Mouse (Mus musculus): ENCODE data around the gene Nup93. TPM values are rescaled to one million over a fixed set of nuclear protein-coding genes. Genes with fewer than 3 reads are reported as not detected.

Nup93 gene
- polyA plus RNA-seq, 1 experiment: 29.1 TPM

DNA sequence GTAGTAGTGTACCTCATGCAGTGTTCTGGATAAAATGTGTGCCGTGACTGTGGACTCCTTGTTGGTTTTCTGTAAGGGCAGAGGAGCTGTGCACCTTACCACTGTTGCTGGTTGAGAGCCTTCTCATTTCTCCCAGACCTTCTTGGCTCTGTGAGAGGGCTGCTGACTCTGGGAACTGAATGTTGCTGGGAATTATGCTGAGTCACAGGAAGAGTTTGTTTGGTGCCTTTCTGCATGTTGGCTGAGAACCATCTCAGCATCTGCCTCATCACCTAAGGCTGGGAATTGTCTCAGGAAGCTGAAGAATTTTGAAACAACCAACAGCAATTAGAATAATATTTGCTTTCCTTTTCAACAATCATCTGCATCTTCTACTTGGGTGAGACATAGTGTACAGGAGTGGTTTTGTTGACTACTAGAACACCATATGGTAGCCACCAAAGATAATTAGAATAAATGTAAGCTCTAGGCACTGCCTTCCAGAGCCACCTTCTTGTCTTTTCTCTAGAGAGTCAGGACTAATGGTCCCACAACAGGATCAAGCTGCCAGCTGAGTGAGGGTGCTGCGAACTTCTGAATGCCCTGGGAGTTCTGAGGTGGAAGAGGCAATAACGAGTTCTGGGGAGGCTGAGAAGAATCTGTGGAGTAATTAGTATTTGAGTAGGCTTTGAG, 48.4 kb downstream of the Nup93 start:
- WGBS: 69% methylated on average over 3 of the region's 3 CpGs
- Histone ChIP-seq H3K4me3 (replicated peaks; ENCODE audit: insufficient read depth, low read depth, low read length) (no peak overlapping the region), H3K4me1 (ENCODE audit: control insufficient read depth, insufficient read depth, low read length) (no peaks in the 10 kb centered on the region), H3K27ac (ENCODE audit: insufficient read depth, low read length) (no peak overlapping the region), H3K27me3 (ENCODE audit: control insufficient read depth, insufficient read depth, low read length) (no peaks in the 10 kb centered on the region)
- DNase-seq: peak in 1 of 2 experiments; percentile 33
- TF ChIP-seq CTCF (IDR thresholded peaks at IDR 0.05; ENCODE audit: borderline replicate concordance, insufficient read depth, low read depth, low read length) (no peak), POLR2A (IDR thresholded peaks at IDR 0.05; ENCODE audit: borderline replicate concordance, insufficient read depth, low read length) (no peak)

DNA sequence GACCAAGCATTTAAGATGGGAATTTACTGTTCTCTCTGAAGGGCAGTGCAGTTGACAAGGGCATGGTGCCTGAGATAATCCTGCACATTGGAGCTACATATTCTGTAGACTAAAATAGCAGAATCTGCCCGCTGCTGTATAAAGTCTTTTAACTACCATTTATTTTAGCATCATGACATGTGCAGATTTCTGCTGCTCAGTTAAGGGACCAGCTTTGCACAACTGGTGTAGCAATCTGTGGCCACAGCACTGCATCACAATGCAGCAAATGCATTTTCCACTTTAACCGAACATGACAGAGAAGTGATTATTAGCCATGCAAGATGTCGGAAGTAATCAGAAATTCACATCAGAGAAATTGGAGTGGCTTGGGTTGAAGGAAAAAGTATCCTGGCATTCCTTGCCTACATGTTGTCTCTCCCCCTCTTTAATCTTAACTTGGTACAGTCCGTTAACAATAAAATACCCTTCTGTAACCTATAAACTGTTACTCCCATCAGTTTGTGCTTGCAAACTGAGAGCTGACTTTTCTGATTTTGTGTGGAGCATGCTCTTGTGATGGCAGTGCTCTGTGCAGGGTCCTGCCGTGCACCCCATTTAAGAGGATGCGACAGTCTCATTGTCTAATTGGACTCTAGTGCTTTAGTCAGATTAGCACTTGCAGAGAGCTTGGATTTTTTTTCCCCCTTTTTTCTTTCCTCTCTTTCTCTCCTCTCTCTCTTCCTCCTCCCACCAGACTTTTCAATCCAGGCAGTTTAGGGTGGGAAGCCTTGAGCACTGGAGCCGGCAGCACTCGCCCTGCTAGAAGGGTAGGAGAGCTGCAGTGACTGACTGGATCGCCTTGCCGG, 52.2 kb downstream of the Nup93 start:
- TF ChIP-seq CTCF (IDR thresholded peaks at IDR 0.05; ENCODE audit: borderline replicate concordance, insufficient read depth, low read depth, low read length) (no peak), POLR2A (IDR thresholded peaks at IDR 0.05; ENCODE audit: borderline replicate concordance, insufficient read depth, low read length) (no peak)
- no peak for DNase-seq
- no peak overlapping the region for H3K27ac ChIP-seq (ENCODE audit: insufficient read depth, low read length)
- peak overlapping the region; percentile 52 for H3K4me3 ChIP-seq (replicated peaks; ENCODE audit: insufficient read depth, low read depth, low read length)
- H3K4me1 ChIP-seq (ENCODE audit: control insufficient read depth, insufficient read depth, low read length): no peaks in the 10 kb centered on the region
- 42% methylated on average over 10 of the region's 10 CpGs for WGBS
- H3K27me3 ChIP-seq (ENCODE audit: control insufficient read depth, insufficient read depth, low read length): no peaks in the 10 kb centered on the region

DNA sequence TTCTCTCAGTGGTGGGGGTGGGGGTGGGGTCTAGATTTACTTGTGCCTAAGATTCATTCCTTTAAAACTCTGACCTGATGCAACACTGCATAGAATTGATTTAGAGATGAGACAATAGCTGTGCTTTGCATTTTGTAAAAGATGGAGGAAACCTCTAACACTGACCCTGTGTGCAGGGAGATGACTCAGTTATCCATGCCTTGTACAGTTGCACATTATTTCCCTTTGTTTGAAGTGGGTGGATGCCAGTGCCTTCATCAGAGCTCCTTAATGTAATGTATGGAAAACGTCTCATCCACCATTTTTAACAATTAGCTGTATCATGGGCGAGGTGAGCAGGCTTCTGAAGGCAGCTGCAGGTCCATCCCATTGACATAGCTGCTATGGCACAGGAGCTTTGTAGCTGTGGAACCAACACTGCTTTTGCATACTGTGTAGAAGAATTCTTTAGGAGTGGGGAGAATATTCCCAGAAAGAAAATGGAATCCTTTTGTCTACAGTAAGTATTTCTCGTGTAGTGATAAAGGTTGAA, 54.1 kb downstream of the Nup93 start:
- no peak for TF ChIP-seq CTCF (IDR thresholded peaks at IDR 0.05; ENCODE audit: borderline replicate concordance, insufficient read depth, low read depth, low read length)
- no peak for TF ChIP-seq POLR2A (IDR thresholded peaks at IDR 0.05; ENCODE audit: borderline replicate concordance, insufficient read depth, low read length)
- no peak overlapping the region for H3K4me3 ChIP-seq (replicated peaks; ENCODE audit: insufficient read depth, low read depth, low read length)
- DNase-seq: no peak
- H3K27ac ChIP-seq (ENCODE audit: insufficient read depth, low read length): no peak overlapping the region
- no peaks in the 10 kb centered on the region for H3K27me3 ChIP-seq (ENCODE audit: control insufficient read depth, insufficient read depth, low read length)
- WGBS: 81% methylated on average over 3 of the region's 3 CpGs
- no peaks in the 10 kb centered on the region for H3K4me1 ChIP-seq (ENCODE audit: control insufficient read depth, insufficient read depth, low read length)

DNA sequence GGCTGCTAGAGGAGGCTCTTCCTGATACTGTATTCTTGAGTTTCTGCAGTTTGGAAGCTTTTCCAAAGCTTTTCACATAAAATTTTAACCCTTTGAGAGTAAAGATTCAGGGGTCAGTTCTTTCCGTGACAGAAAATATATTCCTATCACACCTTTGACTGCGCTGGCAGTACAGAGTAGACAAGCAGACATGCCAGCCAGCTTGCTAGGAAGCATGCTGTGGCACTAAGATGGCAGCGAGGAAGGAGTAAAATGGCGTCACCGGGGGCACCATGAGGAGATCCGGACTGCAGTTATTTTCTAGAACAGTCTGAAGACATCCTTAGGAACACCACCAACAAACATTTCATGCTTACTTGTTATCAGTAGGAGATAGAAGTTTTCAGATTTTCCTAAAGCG, 55.9 kb downstream of the Nup93 start:
- H3K27me3 ChIP-seq (ENCODE audit: control insufficient read depth, insufficient read depth, low read length): no peaks in the 10 kb centered on the region
- no peak for DNase-seq
- TF ChIP-seq POLR2A (IDR thresholded peaks at IDR 0.05; ENCODE audit: borderline replicate concordance, insufficient read depth, low read length) (no peak), CTCF (IDR thresholded peaks at IDR 0.05; ENCODE audit: borderline replicate concordance, insufficient read depth, low read depth, low read length) (no peak)
- no peak overlapping the region for H3K27ac ChIP-seq (ENCODE audit: insufficient read depth, low read length)
- no peaks in the 10 kb centered on the region for H3K4me1 ChIP-seq (ENCODE audit: control insufficient read depth, insufficient read depth, low read length)
- H3K4me3 ChIP-seq (replicated peaks; ENCODE audit: insufficient read depth, low read depth, low read length): no peak overlapping the region
- 80% methylated on average over 7 of the region's 7 CpGs for WGBS

DNA sequence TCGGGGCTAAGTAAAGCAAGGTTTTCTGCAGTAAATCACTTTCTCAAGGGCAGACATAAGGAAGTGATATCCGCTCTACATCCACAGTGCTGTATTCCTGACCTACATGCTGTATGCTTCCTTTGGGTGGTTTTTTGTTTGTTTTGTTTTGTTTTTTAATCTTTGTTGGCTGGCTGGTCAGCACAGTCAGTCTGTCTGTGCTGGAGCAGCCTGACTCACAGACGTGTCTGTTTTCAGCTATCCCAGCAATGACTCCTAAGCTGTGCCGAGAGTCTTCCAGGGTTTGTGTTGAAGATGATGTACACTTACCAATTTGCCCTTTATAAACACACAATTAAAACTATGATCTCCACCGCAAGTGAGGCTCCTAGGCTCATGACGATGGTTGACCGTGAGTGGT, 56.7 kb downstream of the Nup93 start:
- 90% methylated on average over 7 of the region's 7 CpGs for WGBS
- no peaks in the 10 kb centered on the region for H3K27me3 ChIP-seq (ENCODE audit: control insufficient read depth, insufficient read depth, low read length)
- no peak overlapping the region for H3K27ac ChIP-seq (ENCODE audit: insufficient read depth, low read length)
- no peak overlapping the region for H3K4me3 ChIP-seq (replicated peaks; ENCODE audit: insufficient read depth, low read depth, low read length)
- no peaks in the 10 kb centered on the region for H3K4me1 ChIP-seq (ENCODE audit: control insufficient read depth, insufficient read depth, low read length)
- TF ChIP-seq CTCF (IDR thresholded peaks at IDR 0.05; ENCODE audit: borderline replicate concordance, insufficient read depth, low read depth, low read length): no peak
- no peak for DNase-seq

DNA sequence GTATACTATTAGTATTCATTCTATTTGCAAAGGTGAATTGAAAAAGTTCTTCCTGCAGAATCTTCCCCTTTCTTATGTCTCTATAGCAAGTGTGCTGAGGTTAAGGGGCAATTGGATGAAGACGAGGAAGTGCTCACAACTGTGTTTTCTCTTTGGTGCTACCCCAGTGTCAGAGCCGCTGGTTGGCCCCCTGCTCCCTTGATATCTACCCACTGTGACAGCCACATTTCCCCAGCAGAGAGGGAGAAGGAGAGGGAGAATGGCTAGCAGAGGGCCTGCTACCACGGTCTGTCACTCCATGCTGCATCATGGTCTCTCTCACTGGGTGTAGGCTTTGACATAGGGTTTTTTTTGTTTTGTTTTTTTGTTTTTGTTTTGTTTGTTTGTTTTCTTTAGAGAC, 58.2 kb downstream of the Nup93 start:
- DNase-seq: no peak
- 85% methylated on average over 3 of the region's 3 CpGs for WGBS
- H3K27ac ChIP-seq (ENCODE audit: insufficient read depth, low read length): no peak overlapping the region
- H3K4me3 ChIP-seq (replicated peaks; ENCODE audit: insufficient read depth, low read depth, low read length): no peak overlapping the region
- no peaks in the 10 kb centered on the region for H3K4me1 ChIP-seq (ENCODE audit: control insufficient read depth, insufficient read depth, low read length)
- no peak for TF ChIP-seq CTCF (IDR thresholded peaks at IDR 0.05; ENCODE audit: borderline replicate concordance, insufficient read depth, low read depth, low read length)
- no peak for TF ChIP-seq POLR2A (IDR thresholded peaks at IDR 0.05; ENCODE audit: borderline replicate concordance, insufficient read depth, low read length)
- no peaks in the 10 kb centered on the region for H3K27me3 ChIP-seq (ENCODE audit: control insufficient read depth, insufficient read depth, low read length)

DNA sequence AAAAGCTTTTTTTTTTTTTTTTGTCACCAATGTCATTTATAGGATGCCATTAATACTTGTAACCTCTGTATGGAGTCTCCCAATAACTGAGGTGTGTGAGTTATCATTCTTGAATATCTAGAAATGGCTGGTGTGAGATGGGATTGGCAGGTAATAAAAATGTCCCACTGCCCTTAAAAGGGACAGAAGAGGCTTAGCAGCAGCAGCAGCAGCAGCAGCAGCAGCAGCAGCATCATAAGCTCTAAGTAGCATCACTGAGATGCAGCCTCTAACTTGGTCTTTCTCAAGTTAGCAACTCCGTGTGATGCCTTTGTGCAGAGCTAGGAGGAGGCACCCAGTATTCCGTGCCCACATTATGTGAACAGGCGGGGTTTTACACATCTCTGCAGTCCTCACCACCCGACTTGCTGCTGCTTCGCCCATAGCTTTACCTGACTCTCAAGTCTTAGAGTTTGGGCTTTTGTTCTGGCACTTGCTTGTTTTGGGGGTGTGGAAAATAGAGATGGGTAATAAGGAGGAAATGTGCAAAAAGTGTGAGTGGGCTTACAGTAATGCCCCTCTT, 59.0 kb downstream of the Nup93 start:
- Histone ChIP-seq H3K27me3 (ENCODE audit: control insufficient read depth, insufficient read depth, low read length) (no peaks in the 10 kb centered on the region), H3K4me3 (replicated peaks; ENCODE audit: insufficient read depth, low read depth, low read length) (no peak overlapping the region), H3K4me1 (ENCODE audit: control insufficient read depth, insufficient read depth, low read length) (no peaks in the 10 kb centered on the region), H3K27ac (ENCODE audit: insufficient read depth, low read length) (no peak overlapping the region)
- no peak for DNase-seq
- TF ChIP-seq POLR2A (IDR thresholded peaks at IDR 0.05; ENCODE audit: borderline replicate concordance, insufficient read depth, low read length) (no peak), CTCF (IDR thresholded peaks at IDR 0.05; ENCODE audit: borderline replicate concordance, insufficient read depth, low read depth, low read length) (no peak)
- WGBS: 86% methylated on average over 5 of the region's 5 CpGs

Measured in cerebellum, adult 2 months (tissue).